Mouse (Mus musculus): ENCODE results near the gene Nif3l1.
A peak's percentile ranks its signal among the peaks of the same experiment; 100 is the strongest.

Nif3l1 gene

DNA sequence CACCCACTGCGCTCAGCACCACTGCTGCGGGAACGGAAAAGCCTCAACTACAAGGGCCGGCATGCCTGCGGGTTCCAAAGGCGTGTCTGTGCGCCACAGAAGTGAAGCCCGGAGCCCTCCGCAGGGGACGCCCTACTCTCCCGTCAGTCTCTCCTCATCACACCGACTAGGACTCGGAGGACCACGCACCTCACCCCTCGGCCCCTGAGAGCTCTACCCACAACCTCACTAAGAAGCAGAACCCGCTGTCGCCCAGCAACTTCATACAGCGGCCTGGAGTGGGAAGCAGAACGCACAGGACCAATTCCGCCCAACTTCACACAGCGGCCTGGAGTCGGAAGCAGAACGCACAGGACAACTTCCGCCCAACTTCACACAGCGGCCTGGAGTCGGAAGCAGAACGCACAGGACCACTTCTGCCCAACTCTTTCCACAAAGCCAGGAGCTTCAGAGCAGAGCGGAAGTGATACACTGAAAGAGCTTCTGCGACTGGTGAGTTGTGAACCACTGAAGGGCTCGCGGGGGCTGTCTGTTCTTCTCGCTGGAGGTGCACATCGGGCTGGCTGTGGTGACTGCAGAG lies at the start of gene Nif3l1, which contains the start of gene Ppil3:
Nif3l1 (plus strand) TSS at position 9 of the 580 bp plus-strand sequence.
Ppil3 (minus strand) TSS at position 344 of the 580 bp plus-strand sequence.
- peak; percentile 73 to 79 for DNase-seq

DNA sequence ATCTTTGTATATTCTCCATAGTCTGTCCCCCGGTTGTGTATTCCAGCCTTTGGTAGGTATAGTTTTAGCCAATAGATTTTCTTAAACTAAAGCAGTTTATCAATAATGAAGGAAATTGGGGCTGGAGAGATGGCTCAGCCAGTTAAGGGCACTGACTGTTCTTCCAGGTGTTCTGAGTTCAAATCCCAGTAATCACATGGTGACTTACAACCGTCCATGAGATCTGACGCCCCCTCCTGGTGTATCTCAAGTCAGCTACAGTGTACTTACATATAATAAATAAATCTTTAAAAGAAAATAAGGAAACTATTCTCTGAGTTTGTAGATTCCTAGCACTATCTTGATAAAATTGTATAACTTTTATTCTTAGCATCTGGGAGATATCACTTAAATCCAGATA lies 49.6 kb upstream of the Nif3l1 start:
- no peak for DNase-seq

DNA sequence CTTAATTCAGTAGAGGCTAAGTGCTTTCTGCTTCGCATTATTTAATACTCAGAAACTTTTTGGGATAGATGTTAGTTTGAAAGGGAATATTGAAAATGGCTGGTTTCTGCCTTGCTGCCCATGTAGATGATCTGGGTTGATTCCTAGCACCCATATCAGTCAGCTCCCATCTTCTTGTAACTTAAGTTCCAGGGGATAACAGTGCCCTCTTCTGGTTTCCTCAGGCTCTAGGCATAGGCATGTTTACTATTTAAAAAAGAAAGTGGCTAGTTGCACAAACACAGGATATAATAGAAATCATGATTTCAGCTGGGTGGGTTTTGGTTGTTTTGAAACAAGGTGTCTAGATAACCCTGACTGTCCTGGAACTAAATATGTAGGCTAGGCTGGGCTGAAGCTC lies 48.8 kb upstream of the Nif3l1 start:
- DNase-seq: no peak

DNA sequence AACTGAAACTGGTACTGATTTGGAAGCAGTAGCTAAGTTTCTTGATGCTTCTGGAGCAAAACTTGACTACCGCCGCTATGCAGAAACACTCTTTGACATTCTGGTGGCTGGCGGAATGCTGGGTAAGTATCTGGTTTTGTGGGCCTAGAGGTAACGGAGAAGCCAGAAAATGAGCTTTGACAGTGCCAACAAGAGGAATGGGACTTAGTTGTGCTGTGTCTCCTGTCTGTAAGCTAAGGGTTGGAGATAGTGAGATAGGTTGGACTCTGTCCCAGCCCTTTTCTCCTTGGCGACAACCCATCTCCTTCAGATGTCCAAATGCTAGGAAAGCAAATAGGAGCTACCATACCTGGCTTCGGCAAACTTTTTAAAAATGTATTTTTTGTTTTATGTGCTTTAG lies 47.2 kb upstream of the Nif3l1 start:
- no peak for DNase-seq

DNA sequence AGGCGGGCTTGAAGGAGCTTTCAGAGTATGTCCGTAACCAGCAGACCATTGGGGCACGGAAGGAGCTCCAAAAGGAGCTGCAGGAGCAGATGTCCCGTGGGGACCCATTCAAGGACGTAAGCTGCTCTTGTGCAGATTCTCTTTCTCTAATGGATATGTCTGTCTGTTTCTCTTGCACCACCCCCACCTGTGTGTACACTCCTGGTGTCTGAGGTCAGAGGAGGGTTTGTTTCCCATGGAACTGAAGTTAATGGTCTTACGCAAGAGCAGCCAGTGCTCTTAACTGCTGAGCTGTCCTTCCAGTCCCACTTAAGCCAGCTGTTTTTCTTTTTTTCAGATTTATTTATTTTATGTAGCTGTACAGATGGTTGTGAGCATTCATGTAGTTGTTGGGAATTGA lies 43.6 kb upstream of the Nif3l1 start:
- no peak for DNase-seq

DNA sequence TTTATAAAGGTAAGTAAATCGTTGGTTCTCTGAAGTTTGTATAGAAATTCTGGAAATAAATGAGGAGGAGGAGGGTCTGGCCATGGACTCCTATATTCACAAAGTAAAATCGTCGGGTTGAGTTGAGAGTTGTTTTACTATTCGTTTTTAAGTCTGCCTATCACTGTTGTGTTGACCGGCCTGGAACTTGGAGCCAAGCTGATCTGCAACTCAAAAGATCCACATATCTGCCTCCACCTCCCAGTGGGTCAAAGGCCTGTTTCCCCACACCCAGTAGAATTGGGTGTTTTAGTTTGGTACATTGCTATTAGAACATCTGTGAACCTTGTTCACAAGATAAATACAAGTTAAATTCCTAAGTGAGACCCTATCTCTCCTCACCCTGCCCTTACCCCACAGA lies 41.2 kb upstream of the Nif3l1 start:
- no peak for DNase-seq

DNA sequence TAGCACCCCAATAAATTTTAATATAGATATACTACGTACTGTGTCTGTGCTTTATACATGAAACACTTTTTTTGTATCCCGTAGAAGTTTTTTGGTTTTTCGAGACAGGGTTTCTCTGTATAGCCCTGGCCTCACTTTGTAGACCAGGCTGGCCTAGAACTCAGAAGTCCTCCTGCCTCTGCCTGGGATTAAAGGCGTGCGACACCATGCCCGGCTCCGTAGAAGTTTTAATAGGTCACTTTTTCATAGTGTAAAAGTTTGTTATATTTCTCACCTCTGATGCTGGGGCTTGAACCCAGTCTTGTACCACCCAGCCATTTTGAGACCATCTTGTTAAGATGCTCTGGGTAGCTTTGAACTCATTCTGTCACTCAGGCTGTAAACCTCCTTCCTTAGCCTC lies 37.6 kb upstream of the Nif3l1 start:
- no peak for DNase-seq

DNA sequence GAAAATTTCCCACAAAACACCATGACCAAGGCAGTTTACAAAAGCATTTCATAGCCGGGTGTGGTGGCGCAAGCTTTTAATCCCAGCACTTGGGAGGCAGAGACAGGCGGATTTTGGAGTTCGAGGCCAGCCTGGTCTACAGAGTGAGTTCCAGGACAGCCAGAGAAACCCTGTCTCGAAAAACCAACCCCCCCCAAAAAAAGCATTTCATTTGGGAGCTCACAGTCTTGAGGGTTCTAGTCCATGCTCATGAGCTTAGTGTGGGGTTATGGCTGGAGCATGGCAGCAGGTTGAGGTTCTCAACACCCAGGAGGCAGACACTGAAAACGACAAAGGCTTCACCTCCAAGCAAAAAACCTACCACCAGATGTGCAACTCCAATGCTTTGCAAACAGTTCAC lies 36.8 kb upstream of the Nif3l1 start:
- no peak for DNase-seq

DNA sequence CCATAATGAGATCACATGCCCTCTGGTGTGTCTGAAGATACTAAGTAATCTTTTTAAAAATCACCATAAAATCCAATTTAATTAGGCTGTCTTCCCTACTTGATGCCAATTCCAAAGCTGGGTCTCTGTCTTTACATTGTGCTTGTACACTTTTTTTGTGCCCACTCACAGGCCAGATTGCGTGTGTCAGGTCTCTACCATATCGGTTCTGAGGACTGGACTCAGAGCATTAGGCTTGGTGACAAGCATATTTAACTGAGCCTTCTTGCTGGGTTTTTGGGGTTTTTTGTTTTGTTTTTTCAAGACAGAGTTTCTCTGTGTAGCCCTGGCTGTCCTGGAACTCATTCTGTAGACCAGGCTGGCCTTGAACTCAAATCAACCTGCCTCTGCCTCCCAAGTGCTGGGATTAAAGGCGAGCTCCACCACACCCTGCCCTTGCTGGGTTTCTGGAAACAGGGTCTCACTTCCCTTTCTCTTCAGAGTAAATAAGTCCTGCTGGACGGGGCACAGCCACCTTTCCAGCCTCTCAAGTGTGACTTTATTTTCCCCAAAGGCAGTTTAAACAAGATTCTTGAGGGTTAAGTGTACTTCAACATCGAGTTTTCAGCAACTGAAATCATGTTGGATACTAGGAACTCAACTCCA lies 35.3 kb upstream of the Nif3l1 start:
- DNase-seq: no peak

DNA sequence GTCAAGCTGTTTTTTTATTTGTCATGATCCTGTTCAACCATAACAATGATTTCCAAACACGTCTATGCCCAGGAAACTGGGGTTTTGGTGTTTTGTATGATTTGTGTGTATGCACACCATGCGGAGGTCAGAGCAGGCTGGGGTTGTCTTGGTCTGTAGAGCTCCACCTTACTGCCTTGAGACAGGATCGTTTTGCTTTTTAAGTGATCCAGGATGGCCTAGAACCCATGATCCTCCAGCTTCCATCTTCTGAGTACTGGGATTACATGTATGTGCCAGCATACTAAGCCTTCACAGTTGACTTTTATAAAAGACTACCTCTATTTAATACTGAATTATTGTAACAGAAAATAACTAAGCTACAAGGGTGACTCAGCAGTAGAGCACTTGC lies 34.8 kb upstream of the Nif3l1 start:
- DNase-seq: no peak

DNA sequence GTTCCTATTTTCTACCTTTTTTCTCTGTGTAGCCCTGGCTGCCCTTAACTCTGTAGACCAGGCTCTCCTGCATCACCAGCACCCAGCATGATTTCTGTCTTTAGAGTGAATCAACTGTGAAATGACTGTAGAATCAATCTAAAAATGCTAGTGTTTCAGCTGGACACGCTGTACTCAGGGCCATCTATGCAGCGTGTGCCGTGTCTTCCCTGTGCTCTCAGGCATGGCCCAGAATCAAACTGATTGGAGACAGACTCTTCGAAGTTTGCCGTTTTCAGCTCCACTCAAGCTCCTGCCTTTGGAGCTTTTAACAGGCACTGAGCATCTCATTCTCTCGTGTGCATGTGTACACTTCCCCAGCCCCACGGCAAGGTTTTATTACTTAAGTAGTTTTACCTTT lies 34.2 kb upstream of the Nif3l1 start:
- DNase-seq: no peak

DNA sequence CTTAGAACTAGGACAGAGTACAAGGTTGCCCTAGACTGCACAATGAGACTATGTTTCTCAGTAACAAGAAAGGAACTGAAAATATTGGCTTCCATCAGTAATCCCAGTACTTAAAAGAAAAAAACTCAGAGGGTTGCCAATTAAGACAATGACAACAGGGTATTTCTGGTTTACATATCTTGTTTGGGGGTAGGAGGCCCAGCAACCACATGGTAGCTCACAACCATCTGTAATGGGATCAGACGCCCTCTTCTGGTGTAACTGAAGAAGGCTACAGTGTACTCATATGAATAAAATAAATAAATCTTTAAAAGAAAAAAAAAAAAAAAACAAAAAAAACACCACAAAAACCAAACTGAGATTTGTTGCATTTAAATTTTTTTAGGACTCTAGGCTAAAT lies 29.5 kb upstream of the Nif3l1 start:
- DNase-seq: no peak

DNA sequence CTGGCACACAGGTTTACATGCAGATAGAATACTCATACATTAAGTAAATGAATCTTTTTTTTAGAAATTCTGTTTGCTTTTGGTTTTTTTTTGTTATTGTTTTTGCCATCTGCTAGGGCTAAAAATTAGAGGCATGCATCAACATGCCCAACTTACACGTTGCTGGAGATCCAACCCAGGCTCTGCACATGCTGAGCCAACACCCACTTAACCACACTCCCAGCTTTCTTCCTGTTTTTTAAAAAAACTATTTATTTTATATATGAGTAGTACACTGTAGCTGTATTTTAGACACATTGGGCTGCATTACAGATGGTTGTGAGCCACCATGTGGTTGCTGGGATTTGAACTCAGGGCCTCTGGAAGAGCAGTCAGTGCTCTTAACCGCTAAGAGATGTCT lies 28.9 kb upstream of the Nif3l1 start:
- no peak for DNase-seq

DNA sequence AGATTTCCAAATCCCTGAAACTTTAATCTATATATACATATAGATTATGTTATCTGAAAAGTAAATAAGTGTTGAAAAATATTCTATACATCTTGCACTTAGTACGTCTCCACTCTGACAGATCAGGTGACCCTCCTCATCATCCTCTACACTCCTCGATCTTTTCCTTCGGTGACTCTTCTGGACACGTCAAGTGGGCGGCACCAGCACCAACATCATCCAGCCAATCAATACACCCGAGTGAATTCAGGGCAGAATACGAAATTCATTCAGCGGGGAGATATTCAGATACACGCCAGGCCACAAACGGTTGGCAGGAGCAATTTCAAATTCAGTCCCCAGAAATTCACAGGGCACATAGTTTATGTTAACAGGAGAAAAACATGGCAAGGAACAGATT lies 24.9 kb upstream of the Nif3l1 start:
- no peak for DNase-seq

DNA sequence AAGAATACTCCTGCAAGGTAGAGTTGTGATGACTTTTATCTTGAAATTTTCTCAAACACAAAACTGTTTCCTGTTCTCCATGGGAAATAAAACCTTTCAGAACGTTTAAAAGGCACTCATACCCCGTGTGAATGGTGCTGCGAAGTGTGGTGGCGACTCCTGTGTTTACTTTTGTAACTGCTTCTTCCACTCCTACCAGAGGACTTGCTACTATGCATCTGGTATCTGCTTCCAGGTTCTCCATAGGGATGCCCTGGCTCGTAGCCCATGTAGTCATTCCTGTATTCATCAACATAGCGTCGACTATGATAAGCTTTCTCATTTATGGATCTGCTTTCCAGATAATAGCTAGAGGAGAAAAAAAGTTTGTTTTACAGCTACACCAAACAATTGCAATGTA lies 24.0 kb upstream of the Nif3l1 start:
- no peak for DNase-seq

DNA sequence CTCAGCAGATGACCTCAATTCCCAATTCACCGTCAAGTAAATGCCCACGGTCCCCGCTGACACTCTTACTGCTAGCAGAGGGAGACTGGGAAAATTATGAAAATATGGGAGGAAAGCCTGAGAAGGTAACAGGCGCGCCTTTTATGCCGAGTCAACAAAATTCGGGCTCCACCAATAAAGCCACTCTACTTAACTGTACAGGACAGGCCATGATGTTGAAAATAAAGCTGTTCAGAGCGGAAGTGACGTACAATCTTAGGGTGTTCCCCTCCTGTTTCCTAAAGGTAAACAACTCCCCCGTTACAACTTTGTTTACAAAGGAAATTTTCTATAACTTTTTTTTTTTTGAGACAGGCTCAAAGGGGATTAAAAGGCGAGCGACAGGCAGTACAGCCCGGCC lies 22.1 kb upstream of the Nif3l1 start:
- peak; percentile 15 to 17 for DNase-seq

DNA sequence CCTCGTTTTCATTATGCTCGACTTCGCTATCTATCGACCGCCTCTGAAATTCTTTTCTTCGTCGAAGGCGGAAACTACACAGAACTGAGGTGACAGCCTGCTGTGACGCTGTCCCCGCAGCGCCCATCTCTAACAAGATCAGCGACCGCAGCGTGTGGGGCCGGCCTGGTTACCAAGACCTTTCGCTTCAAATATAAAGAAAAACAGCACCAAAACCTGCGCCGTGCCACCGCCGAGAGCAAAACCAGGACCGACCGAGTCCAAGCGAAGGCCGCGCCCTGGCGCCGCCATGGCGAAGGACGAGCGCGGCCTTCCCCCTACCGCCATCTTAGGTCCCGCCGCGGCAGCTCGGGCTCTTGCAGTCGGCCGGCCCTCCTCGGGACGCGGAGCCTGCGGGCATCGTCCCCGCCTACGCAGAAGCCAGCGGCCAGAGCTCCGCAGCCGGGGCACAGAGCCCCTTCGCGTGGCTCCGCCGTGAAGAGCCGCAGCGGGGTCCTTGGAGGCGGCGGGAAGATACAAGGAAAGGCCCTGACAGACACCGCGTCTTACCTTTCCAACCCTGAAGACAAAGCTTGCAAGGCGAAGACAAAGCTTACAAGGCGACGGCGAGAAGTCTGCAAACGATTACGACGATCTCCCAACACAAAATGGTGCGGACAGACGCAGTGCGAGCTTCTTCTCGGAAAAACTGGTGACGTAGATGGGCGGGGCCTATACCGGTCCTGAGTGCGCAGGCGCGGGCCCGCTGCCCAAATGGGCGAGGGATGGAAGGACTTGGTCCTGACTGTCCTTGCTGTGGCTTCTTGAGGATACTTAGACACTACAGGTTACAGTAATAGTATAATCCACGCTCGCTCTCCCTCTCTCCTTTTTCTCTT lies 21.3 kb upstream of the Nif3l1 start, which contains the start of gene Clk1:
Clk1 (minus strand) TSS at position 696 of the 878 bp plus-strand sequence.
- DNase-seq: peak; percentile 93 to 95

DNA sequence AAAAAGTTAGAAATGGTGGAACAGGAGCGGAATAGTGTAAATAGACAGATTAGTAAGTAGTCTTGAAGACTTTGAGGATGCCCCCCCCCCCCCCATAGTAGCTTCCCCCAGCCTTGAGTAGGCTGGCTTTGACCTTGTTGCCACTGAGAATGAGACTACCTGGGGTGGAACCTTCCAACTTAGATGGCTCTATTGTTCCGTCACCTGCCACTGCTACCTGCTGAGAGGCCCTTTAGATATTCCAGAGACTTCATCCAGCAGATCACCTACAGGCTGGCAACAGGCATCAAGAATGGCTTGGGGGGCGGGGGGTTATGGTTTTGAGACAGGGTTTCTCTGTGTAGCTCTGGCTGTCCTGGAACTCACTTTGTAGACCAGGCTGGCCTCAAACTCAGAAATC lies 20.4 kb upstream of the Nif3l1 start:
- DNase-seq: no peak

DNA sequence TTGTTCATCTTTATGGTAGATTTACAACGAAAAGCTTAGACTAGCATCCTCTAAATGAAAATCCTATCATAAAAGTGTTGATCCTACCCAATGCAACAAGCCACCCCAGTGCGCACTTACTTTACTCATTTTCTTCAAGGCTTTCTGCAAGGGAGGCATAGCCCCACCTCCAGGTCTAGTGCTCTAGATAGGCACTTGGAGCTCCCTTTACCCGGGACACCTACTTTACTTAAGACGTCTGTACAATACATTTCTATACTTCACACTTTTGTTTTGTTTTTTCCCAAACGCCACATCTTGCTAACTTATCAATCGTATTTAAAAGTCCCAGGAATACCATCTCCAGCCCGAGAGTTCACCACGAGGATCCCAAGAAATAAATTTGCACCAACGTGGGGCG lies 260 bp upstream of the Nif3l1 start:
- DNase-seq: no peak

DNA sequence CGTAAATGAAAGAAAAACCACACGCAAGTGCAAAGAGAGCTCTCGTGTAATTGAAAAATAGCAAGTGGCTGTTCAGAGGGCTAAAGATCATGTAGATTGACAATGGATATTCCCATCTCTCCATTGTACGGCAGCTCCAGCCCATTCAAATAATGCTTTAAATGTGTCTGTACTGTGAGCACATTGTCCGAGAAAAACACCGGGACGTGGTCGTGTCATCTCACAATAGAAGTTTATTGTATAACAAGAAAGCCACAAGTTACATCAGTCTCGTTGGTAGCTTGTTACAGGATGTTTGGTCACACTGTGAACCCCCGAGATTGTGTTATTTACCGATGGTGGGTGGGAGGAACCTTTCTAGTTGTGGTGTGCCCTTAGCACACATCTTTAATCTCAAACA lies 910 bp downstream of the Nif3l1 start:
- no peak for DNase-seq

DNA sequence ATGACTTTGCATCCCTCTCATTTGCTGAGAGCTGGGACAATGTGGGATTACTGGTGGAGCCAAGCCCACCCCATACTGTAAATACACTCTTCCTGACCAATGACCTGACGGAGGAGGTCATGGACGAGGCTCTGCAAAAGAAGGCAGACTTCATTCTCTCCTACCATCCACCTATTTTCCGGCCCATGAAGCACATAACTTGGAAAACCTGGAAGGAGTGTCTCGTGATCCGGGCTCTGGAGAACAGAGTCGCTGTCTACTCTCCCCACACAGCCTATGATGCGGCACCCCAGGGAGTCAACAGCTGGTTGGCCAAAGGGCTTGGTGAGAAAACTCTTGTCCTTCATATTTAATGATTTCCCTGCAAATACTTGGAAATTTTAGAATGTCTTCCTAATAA lies 2.8 kb downstream of the Nif3l1 start:
- DNase-seq: no peak

DNA sequence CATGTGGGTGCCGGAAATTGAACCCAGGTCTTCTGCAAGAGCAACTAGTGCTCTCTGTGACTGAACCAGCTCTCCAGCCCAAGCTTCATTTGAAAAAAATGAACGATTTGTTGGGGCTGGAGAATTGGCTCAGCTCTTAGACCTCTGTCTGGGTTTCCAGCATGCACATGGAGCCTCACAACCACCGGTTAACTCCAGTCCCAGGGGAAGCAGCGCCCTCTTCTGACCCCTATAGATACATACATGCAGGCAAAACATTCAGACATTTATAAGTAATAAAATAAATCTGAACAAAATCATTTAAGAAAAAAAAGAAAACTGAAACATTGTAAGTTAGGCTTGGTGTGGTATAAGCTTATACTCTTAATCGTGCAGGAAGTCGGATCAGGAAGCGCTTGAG lies 3.4 kb downstream of the Nif3l1 start:
- no peak for DNase-seq

DNA sequence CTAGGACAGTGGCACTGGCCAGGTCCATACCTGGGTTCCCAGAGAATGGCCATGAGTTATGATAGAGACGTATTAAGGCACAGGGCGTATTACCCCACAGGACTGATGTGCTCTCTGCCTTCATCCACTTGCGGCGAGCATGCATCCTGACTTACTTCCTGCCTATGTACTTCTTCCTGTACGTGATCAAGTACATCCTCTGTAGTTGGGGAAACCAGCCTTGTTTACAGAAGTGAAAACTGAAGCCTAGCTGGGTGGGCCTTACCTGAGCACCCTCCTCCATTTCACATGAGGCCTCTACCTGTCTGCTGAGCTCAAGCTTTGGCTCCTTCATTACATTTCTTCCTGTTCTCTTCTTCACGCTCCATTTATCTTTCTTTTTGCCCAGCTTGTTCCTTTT lies 9.4 kb downstream of the Nif3l1 start:
- no peak for DNase-seq

DNA sequence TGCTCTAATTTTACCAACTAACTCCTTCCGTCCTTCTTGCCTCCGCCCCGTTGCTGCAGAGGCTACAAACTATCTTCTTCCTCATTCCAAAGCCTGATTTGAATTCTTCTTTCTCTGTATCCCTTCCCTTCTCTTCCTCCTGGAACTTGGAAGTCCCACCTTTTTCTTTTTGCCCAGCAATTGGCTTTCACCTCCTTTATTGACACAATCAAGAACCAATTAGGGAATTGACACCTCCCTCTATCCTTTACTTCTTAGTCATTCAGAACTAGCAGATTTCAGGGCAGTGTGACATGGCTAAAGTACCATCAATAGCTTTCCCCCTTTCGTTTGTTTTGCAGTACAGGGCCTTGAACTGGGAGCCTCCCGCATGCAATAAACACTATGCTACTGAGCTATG lies 13.2 kb downstream of the Nif3l1 start:
- no peak for DNase-seq
